Mouse (Mus musculus): ENCODE measurements at regions not wholly inside any gene's neighbourhood (a gene's known extent, or its start where the extent isn't known, plus 50 kb on each side); places are given as distances from the start of the nearest gene placed in this dataset.

DNA sequence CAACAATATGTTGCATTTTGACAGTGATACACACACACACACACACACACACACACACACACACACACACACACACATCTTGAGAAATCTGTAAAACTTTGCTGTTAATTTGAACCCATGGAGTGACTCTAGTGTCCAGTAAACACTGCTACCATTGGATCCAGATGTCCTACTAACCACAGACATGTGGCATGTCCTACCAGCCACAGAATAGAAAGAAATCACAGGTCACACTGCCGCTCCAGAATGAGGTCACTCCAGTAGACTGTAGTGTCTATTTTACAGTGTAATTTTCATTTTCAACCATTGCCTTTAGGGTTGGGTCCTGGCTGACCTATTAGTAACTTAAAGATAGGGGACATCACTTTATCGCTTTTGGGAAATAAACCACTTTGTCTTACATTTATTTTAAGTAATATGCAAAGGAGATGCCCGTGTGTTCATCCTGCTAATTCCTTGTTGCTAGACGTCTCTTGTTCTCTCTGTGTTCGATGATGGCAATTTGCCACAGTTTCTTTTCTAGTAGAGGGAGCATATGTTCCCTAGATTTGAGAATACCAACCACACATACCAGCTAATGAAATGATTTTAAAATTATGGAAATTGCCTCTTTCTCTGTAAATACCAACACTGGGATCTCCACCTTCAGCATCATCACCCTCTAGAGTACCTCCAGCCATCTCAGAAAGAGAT, 59.2 kb upstream of the Cdh6 start:
- Histone ChIP-seq H3K27ac (no peak overlapping the region), H3K4me2 (no peak overlapping the region)
- 68% methylated on average over 5 of the region's 5 CpGs for WGBS

DNA sequence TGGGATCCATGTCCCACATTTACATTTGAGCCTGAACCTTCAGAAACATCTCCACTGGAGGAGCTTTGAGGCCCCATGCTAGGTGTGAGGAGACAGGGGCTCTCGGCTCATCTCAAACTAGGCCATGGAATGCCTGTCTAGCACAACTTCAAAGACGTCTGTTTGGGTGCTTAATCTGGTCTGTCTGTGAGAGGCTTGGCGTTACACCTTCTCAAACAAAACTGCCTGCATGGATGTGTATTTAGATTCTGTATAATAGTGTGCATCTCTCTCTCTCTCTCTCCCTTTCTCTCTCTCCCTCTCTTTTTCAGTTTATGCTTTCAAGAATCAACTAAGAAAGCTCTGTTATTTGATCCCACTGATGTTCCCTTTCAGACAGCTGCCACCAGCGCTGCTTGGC, 58.1 kb upstream of the Cdh6 start:
- no peaks in the 10 kb centered on the region for H3K4me1 ChIP-seq
- H3K27me3 ChIP-seq, result no peaks in the 10 kb centered on the region
- H3K9me3 ChIP-seq, result no peaks in the 10 kb centered on the region
- no peak overlapping the region for H3K27ac ChIP-seq
- no peak overlapping the region for H3K9ac ChIP-seq
- H3K36me3 ChIP-seq, result no peaks in the 10 kb centered on the region
- H3K4me3 ChIP-seq, result no peak overlapping the region
- H3K4me2 ChIP-seq, result no peak overlapping the region
- no peak for ATAC-seq (ENCODE audit: insufficient number of reproducible peaks, low FRiP score, low TSS enrichment, low read depth)
- WGBS, result 21% methylated on average over 4 of the region's 4 CpGs

More for the DNA sequence above, 59.2 kb upstream of the Cdh6 start:
- no peaks in the 10 kb centered on the region for H3K27me3 ChIP-seq
- no peaks in the 10 kb centered on the region for H3K9me3 ChIP-seq
- H3K9ac ChIP-seq, result no peak overlapping the region
- no peaks in the 10 kb centered on the region for H3K4me1 ChIP-seq
- no peaks in the 10 kb centered on the region for H3K36me3 ChIP-seq
- H3K4me3 ChIP-seq, result no peak overlapping the region
- no peak for ATAC-seq (ENCODE audit: insufficient number of reproducible peaks, low FRiP score, low TSS enrichment, low read depth)

DNA sequence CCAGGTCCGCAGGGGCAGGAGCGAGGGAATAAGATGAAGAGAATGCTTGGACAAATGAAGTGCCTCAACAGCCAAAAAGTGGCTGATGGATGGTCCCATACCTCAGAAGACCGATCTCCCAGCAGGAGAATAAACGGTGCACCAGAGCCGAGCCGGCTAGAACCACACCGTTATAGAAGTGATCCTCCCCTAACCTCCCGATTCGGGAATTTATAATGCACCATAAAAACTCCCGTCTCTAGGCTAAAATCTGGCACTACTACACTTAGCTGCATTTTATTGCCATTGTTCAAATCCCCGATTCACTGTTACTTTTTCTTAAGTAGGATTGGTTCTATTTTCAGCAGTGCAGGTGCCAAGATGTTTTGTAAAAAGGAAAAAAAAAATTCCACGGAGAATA, 54.6 kb upstream of the Cdh6 start:
- H3K4me2 ChIP-seq, result no peak overlapping the region
- H3K4me1 ChIP-seq, result no peaks in the 10 kb centered on the region
- H3K4me3 ChIP-seq, result no peak overlapping the region
- no peak for ATAC-seq (ENCODE audit: insufficient number of reproducible peaks, low FRiP score, low TSS enrichment, low read depth)
- H3K36me3 ChIP-seq, result no peaks in the 10 kb centered on the region
- no peak overlapping the region for H3K27ac ChIP-seq
- no peak overlapping the region for H3K9ac ChIP-seq
- H3K9me3 ChIP-seq, result no peaks in the 10 kb centered on the region
- H3K27me3 ChIP-seq, result no peaks in the 10 kb centered on the region
- WGBS, result 45% methylated on average over 12 of the region's 12 CpGs

Data from limb, embryonic 15.5 days (tissue).